Mouse (Mus musculus) spleen, adult 2 months (tissue): ENCODE data around the gene Jmjd4.

Source experiments
- CTCF ChIP-seq: fragments of 200-500 bp; IDR thresholded peaks from 2 replicates; pipeline ENCODE4 v1.5.1; 2011; ENCODE audit warnings: mild to moderate bottlenecking, inconsistent platforms; ENCODE audit not compliant: insufficient read depth, insufficient read length, insufficient replicate concordance; ENCODE audit errors: extremely low read depth
- POLR2A ChIP-seq: fragments of 200-500 bp; IDR thresholded peaks from 2 replicates; pipeline ENCODE4 v1.6.1; 2011; ENCODE audit warnings: low read depth, low read length, inconsistent platforms

- TF ChIP-seq CTCF, result no peak
- no peak for TF ChIP-seq POLR2A
Observed at GRCm38 (mm10) chr11:59456891-59457290, 7.0 kb downstream of the Jmjd4 start.
